In genomic region chr1:77183965-77184364, GRCm38 (mm10) we compare ENCODE assay signal across 15 mouse cellular contexts.
A peak's percentile ranks its signal among the peaks of the same experiment; 100 is the strongest.
DNase-seq lines count a peak whose midpoint lies in the region; ATAC-seq and TF ChIP-seq lines count a peak whose summit lies in the region.
"Had no signal": no experiment of that assay in that cellular context is flagged by ENCODE, and none has a peak within 500 bp of the region (broad histone marks: within the 10 kb centered on the region; RNA-seq: fewer than 3 reads in every experiment).

No protein-coding gene starts in this region.

- TF ChIP-seq CTCF in layer of hippocampus, adult 2 months (conservative IDR thresholded peaks at IDR 0.05) = peak; percentile 69

- 0 out of 2 replicates have a peak, but pooled peaks have one; percentile 38 for ATAC-seq in frontal cortex, adult (ENCODE audit: low TSS enrichment)
- peak; percentile 70 for ATAC-seq in common myeloid progenitor, adult 5-6 weeks (replicated peaks; ENCODE audit: low read depth, poor library complexity, severe bottlenecking)

- H3K27ac ChIP-seq in layer of hippocampus, adult 2 months = no peak overlapping the region
- H3K27ac ChIP-seq: hindbrain, embryonic 12.5 days had no signal

- no peak for DNase-seq in frontal cortex, postnatal 10 days (ENCODE audit: low spot score in 2 of 2)
- no peak for DNase-seq in layer of hippocampus, adult 2 months (ENCODE audit: low spot score in 2 of 2)
- no peak for DNase-seq in layer of hippocampus, postnatal 36 days
- DNase-seq in 3T3-L1 (ENCODE audit: low read depth, low spot score) = peak; percentile 24
- no peak for DNase-seq in cerebellum, adult 18-20 months
- DNase-seq in adrenal gland, adult 8-10 months = no peak
- DNase-seq: adrenal gland, postnatal 14 days; cerebellum, adult 9-11 months; kidney, adult 11 months; kidney, postnatal 4 days; midbrain, embryonic 14.5 days; right cerebral cortex, postnatal 4 days had no signal

- no peak overlapping the region for H3K4me3 ChIP-seq in layer of hippocampus, adult 2 months
- H3K4me3 ChIP-seq: hindbrain, embryonic 12.5 days had no signal
